Mouse (Mus musculus) Muller cell, postnatal 12 days (primary cell): ENCODE data around the gene Mtrf1l.

Experiments
- DNase-seq: peaks from one replicate; pipeline ENCODE4 v3.0.0-alpha.2; 2015; ENCODE audit errors: inconsistent ontology term

Gene Mtrf1l

GRCm38 (mm10) chr10:5805243-5805730, 18.4 kb downstream of the Mtrf1l start, which contains the start of gene Fbxo5:
Gene Fbxo5, minus strand, starts transcription at chr10:5805600.
- DNase-seq: peak; percentile 99

GRCm38 (mm10) chr10:5804691-5805156, 19.0 kb downstream of the Mtrf1l start:
- no peak for DNase-seq

GRCm38 (mm10) chr10:5803739-5804138, 20.0 kb downstream of the Mtrf1l start:
- DNase-seq: no peak

GRCm38 (mm10) chr10:5802866-5803265, 20.8 kb downstream of the Mtrf1l start:
- DNase-seq: no peak

GRCm38 (mm10) chr10:5800490-5800889, 23.2 kb downstream of the Mtrf1l start:
- no peak for DNase-seq

- no peak for DNase-seq
Observed at GRCm38 (mm10) chr10:5798069-5798468, 25.6 kb downstream of the Mtrf1l start.

- peak; percentile 32 for DNase-seq
Observed at GRCm38 (mm10) chr10:5790657-5791056, 33.1 kb downstream of the Mtrf1l start.

GRCm38 (mm10) chr10:5786923-5787322, 36.8 kb downstream of the Mtrf1l start:
- no peak for DNase-seq
